Mouse (Mus musculus): ENCODE results near the gene Slc1a5.

The Slc1a5 gene

DNA sequence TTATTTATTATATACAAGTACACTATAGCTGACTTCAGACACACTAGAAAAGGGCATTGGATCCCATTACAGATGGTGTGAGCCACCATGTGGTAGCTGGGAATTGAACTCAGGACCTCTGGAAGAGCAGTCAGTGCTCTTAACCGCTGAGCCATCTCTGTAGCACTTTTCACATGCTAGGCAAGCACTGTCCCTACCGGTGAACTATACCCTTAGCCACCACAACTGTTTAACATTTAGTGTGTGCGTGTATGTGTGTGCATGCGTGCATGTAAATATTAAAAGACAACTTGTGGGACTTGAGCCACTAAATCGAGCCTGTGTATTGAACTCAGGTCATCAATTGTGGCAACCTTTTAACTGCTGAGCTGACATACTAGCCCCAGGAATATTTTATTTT, 65.6 kb downstream of the Slc1a5 start:
- DNase-seq (ENCODE audit: low read depth), result no peak

DNA sequence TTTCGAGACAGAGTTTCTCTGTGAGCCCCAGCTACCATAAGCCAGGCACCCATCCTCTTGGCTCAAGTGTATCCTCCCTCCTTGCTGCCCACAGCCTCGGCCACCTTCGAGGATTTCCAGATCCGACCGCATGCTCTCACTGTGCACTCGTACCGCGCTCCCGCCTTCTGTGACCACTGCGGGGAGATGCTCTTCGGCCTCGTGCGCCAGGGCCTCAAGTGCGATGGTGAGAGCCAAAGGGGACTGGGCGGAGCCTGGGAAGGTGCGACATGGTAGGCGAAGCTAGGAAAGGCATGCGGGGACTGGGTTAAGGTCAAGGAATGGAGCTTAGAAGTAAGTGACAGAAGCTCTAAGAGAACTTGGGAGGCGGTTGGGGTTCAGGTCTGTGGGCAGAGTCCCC, 66.4 kb downstream of the Slc1a5 start:
- DNase-seq (ENCODE audit: low read depth), result no peak

Data from naive thymus-derived CD4-positive, alpha-beta T cell, adult 2 months (primary cell).